Mouse (Mus musculus) megakaryocyte, embryonic 14.5 days (primary cell): ENCODE measurements at regions not wholly inside any gene's neighbourhood (a gene's known extent, or its start where the extent isn't known, plus 50 kb on each side); places are given as distances from the start of the nearest gene placed in this dataset.

Experiments
- FLI1 ChIP-seq: IDR thresholded peaks from 2 replicates; pipeline ENCODE4 v1.6.1; 2012; ENCODE audit warnings: low read length, inconsistent platforms, mixed read lengths
- GATA1 ChIP-seq: IDR thresholded peaks from 3 replicates; pipeline ENCODE4 v1.6.1; 2012; ENCODE audit warnings: mixed read lengths, low read length, inconsistent platforms, borderline replicate concordance

GRCm38 (mm10) chr1:71996828-71997227 is 215.3 kb downstream of the Mreg start:
- TF ChIP-seq GATA1 = no peak
- TF ChIP-seq FLI1 = no peak
